Mouse (Mus musculus) kidney, postnatal 0 days (tissue): ENCODE data around the gene AK157302. TPM values are rescaled to one million over a fixed set of nuclear protein-coding genes. Genes with fewer than 3 reads are reported as not detected.
"Not testable (repeated sequence)": the region's sequence is repeated elsewhere in the genome, so short reads cannot be mapped to it uniquely, and the experiment has no call there.

Experiments used
- ATAC-seq: fragments of 200-750 bp; cut with Nextera tagmentation; replicated peaks from 2 replicates; pipeline ENCODE4 v1.8.0; 2017; ENCODE audit warnings: low read depth, moderate number of reproducible peaks, moderate TSS enrichment, moderate library complexity; ENCODE audit not compliant: low FRiP score
- DNase-seq: peaks from one replicate; pipeline ENCODE4 v3.0.0-alpha.2; 2016; ENCODE audit warnings: low spot score
- H3K27ac ChIP-seq: fragments of 300-500 bp; sonication (generic); 2 replicates; pipeline ENCODE4 v1.5.1; 2014; ENCODE audit warnings: mild to moderate bottlenecking
- H3K27me3 ChIP-seq: fragments of 300-500 bp; sonication (generic); 2 replicates; pipeline ENCODE4 v1.6.1; 2014; ENCODE audit warnings: low read length, mixed read lengths; ENCODE audit not compliant: insufficient read depth
- H3K36me3 ChIP-seq: fragments of 300-500 bp; sonication (generic); 2 replicates; pipeline ENCODE4 v1.6.1; 2014; ENCODE audit warnings: low read length, mixed read lengths; ENCODE audit not compliant: insufficient read depth
- H3K4me1 ChIP-seq: fragments of 300-500 bp; sonication (generic); replicated peaks from 2 replicates; pipeline ENCODE4 v1.6.1; 2014; ENCODE audit warnings: antibody characterized with exemption, low read length, mixed read lengths; ENCODE audit not compliant: insufficient read depth
- H3K4me2 ChIP-seq: fragments of 300-500 bp; sonication (generic); 2 replicates; pipeline ENCODE4 v1.6.1; 2014; ENCODE audit warnings: mild to moderate bottlenecking, low read length, moderate library complexity, mixed read lengths
- H3K4me3 ChIP-seq: fragments of 300-500 bp; sonication (generic); replicated peaks from 2 replicates; pipeline ENCODE4 v1.5.1; 2014; ENCODE audit warnings: low read depth, low read length
- H3K9ac ChIP-seq: fragments of 300-500 bp; sonication (generic); 2 replicates; pipeline ENCODE4 v1.6.1; 2014; ENCODE audit warnings: low read depth, low read length
- H3K9me3 ChIP-seq: fragments of 300-500 bp; sonication (generic); replicated peaks from 2 replicates; pipeline ENCODE4 v1.6.1; 2016; ENCODE audit warnings: low read length, inconsistent platforms, mixed read lengths
- CTCF ChIP-seq: IDR thresholded peaks from 2 replicates; pipeline ENCODE4 v1.5.1; 2016; ENCODE audit warnings: antibody characterized with exemption, low read depth, mild to moderate bottlenecking, moderate library complexity
- WGBS: fragments of 180-500 bp; shearing (Covaris S2); extraction: QIAGEN DNeasy Blood & Tissue Kit; methylation state at CpG from one replicate; pipeline ENCODE4 v1.1.7; 2014; 5-methylcytosine and 5-hydroxymethylcytosine counted together
- polyA plus RNA-seq: library from polyadenylated mRNA; unstranded; fragments of >200 nt; fragmentation: Nextera tagmentation; extraction: Ambion mirVana; gene quantifications from 2 replicates; pipeline ENCODE4 v1.2.1, GENCODE M21; 2015

The AK157302 gene
- polyA plus RNA-seq, 1 experiment from 2014 or later: 0.43 TPM

- peak within 1 kb of the TSS; percentile 74 for H3K4me2 ChIP-seq
- not testable (repeated sequence) for H3K27me3 ChIP-seq, H3K4me1 ChIP-seq, H3K36me3 ChIP-seq, H3K9me3 ChIP-seq
- H3K9ac ChIP-seq: peak within 1 kb of the TSS; percentile 64; the same call in 1 of the 2 replicates
- 3% methylated on average over 28 of the region's 31 CpGs for WGBS
- ATAC-seq: peak; percentile 85
- H3K27ac ChIP-seq: peak within 1 kb of the TSS; percentile 88
- peak; percentile 88 for DNase-seq
- peak; percentile 27; the same call in 1 of the 2 replicates for TF ChIP-seq CTCF
- H3K4me3 ChIP-seq: peak within 1 kb of the TSS; percentile 60
Observed at GRCm38 (mm10) chr13:21478759-21479670, 16.0 kb upstream of the AK157302 start, which contains the start of the genes Zkscan4 and Gm10065. Gene Zkscan4, plus strand, starts transcription at chr13:21478907. Gene Gm10065, minus strand, starts transcription at chr13:21479441.

- Histone ChIP-seq H3K27ac (no peak overlapping the region), H3K36me3 (no peaks in the 10 kb centered on the region), H3K4me1 (no peaks in the 10 kb centered on the region), H3K4me2 (no peak overlapping the region), H3K4me3 (no peak overlapping the region), H3K27me3 (no peaks in the 10 kb centered on the region), H3K9me3 (no peaks in the 10 kb centered on the region), H3K9ac (no peak overlapping the region)
- no peak for ATAC-seq
- TF ChIP-seq CTCF: no peak
- 88% methylated on average over 1 of the region's 1 CpGs for WGBS
- no peak for DNase-seq
Observed at GRCm38 (mm10) chr13:21486881-21487280, 8.1 kb upstream of the AK157302 start.

GRCm38 (mm10) chr13:21492847-21493246, 2.2 kb upstream of the AK157302 start:
- H3K4me1 ChIP-seq: no peaks in the 10 kb centered on the region
- no peak overlapping the region for H3K4me3 ChIP-seq
- no peaks in the 10 kb centered on the region for H3K36me3 ChIP-seq
- no peaks in the 10 kb centered on the region for H3K9me3 ChIP-seq
- no peaks in the 10 kb centered on the region for H3K27me3 ChIP-seq
- H3K9ac ChIP-seq: no peak overlapping the region
- WGBS: 93% methylated on average over 5 of the region's 5 CpGs
- DNase-seq (no peak), ATAC-seq (no peak)
- H3K4me2 ChIP-seq: no peak overlapping the region
- no peak for TF ChIP-seq CTCF
- no peak overlapping the region for H3K27ac ChIP-seq

GRCm38 (mm10) chr13:21501182-21501581, 6.2 kb downstream of the AK157302 start, which contains the start of gene Gm11273:
Gene Gm11273, minus strand, starts transcription at chr13:21501418.
- not testable (repeated sequence) for H3K9me3 ChIP-seq

GRCm38 (mm10) chr13:21502296-21502695, 7.3 kb downstream of the AK157302 start:
- ATAC-seq (no peak), DNase-seq (no peak)
- Histone ChIP-seq H3K4me2 (no peak overlapping the region), H3K27ac (no peak overlapping the region), H3K27me3 (no peaks in the 10 kb centered on the region), H3K9me3 (no peaks in the 10 kb centered on the region), H3K9ac (no peak overlapping the region), H3K4me3 (no peak overlapping the region), H3K4me1 (no peaks in the 10 kb centered on the region), H3K36me3 (no peaks in the 10 kb centered on the region)
- WGBS: 85% methylated on average over 5 of the region's 5 CpGs
- TF ChIP-seq CTCF: no peak

More at GRCm38 (mm10) chr13:21501182-21501581, 6.2 kb downstream of the AK157302 start, which contains the start of gene Gm11273:
- not testable (repeated sequence) for H3K4me3 ChIP-seq, H3K36me3 ChIP-seq, H3K27me3 ChIP-seq, ATAC-seq, H3K4me1 ChIP-seq, H3K9ac ChIP-seq, DNase-seq, H3K4me2 ChIP-seq, H3K27ac ChIP-seq
- WGBS: 89% methylated on average over 15 of the region's 17 CpGs

GRCm38 (mm10) chr13:21506221-21506649, 11.2 kb downstream of the AK157302 start:
- Histone ChIP-seq H3K4me2 (peak overlapping the region; percentile 55), H3K4me3 (peak overlapping the region; percentile 66), H3K4me1 (no peaks in the 10 kb centered on the region), H3K9me3 (no peaks in the 10 kb centered on the region), H3K27ac (peak overlapping the region; percentile 81), H3K27me3 (no peaks in the 10 kb centered on the region), H3K9ac (peak overlapping the region; percentile 65), H3K36me3 (no peaks in the 10 kb centered on the region)
- DNase-seq: peak; percentile 94
- 1% methylated on average over 21 of the region's 21 CpGs for WGBS
- peak; percentile 99 for ATAC-seq
- TF ChIP-seq CTCF: no peak
